Mouse (Mus musculus) ES-Bruce4 (cell line): Measurements from ENCODE around the gene Amot.

Experiments
- CTCF ChIP-seq: IDR thresholded peaks from one replicate; pipeline ENCODE4 v1.8.1; 2011; ENCODE audit warnings: low read depth, low read length
- POLR2A ChIP-seq: IDR thresholded peaks from one replicate; pipeline ENCODE4 v1.8.1; 2011; ENCODE audit warnings: low read length; ENCODE audit not compliant: insufficient read depth

DNA sequence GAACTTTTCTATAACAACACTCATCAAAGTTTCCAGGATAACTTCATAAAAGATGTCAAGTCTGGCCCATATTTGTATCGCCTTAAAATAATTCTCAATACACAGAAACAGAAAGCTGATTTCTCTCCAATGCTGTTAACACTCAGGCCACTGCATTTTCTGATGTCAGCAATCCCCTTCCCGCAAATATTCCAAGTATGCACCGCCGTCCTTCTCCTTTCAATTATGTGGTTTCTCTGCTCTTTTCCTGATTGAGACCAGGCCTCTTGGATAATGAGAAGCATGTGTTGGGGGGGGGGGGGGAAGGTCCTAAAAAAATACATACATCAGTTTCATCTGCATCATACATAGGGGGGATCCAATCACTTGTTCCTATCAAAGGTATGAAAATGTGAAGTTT, 6.3 kb downstream of the Amot start:
- TF ChIP-seq CTCF (no peak), POLR2A (no peak)
